ENCODE assay signal across 25 mouse cellular contexts in genomic region chr6:121103406-121104171, GRCm38 (mm10). TPM values are rescaled to one million over a fixed set of nuclear protein-coding genes. Genes with fewer than 3 reads are reported as not detected.
DNase-seq lines count a peak whose midpoint lies in the region; ATAC-seq and TF ChIP-seq lines count a peak whose summit lies in the region.
"Had no signal": no experiment of that assay in that cellular context is flagged by ENCODE, and none has a peak within 500 bp of the region (broad histone marks: within the 10 kb centered on the region; RNA-seq: fewer than 3 reads in every experiment).

No protein-coding gene starts in this region.

- peaks cover 27% of the 10 kb centered on the region for H3K36me3 ChIP-seq in heart, embryonic 13.5 days
- H3K36me3 ChIP-seq: embryonic facial prominence, embryonic 15.5 days had no signal

- peak overlapping the region; percentile 0; the same call in 1 of the 2 replicates for H3K4me2 ChIP-seq in heart, embryonic 13.5 days
- H3K4me2 ChIP-seq: embryonic facial prominence, embryonic 15.5 days; heart, embryonic 11.5 days; hindbrain, embryonic 12.5 days; midbrain, embryonic 13.5 days had no signal

- WGBS in cerebellum, adult 2 months = 88% methylated on average over 14 of the region's 14 CpGs
- 68% methylated on average over 14 of the region's 14 CpGs for WGBS in heart, embryonic 13.5 days

- TF ChIP-seq POLR2A in cerebellum, adult 2 months (IDR thresholded peaks at IDR 0.05; ENCODE audit: borderline replicate concordance, insufficient read depth, low read length) = no peak

- H3K4me1 ChIP-seq in cerebellum, adult 2 months (ENCODE audit: control insufficient read depth, insufficient read depth, low read length) = peaks cover 73% of the 10 kb centered on the region
- H3K4me1 ChIP-seq in heart, embryonic 13.5 days = peaks cover 91% of the 10 kb centered on the region

- H3K27ac ChIP-seq in cerebellum, adult 2 months (ENCODE audit: insufficient read depth, low read length) = peak overlapping the region; percentile 20; the same call in 1 of the 2 replicates
- H3K27ac ChIP-seq in heart, embryonic 13.5 days (replicated peaks) = no peak overlapping the region
- H3K27ac ChIP-seq: embryonic facial prominence, embryonic 10.5 days; embryonic facial prominence, embryonic 15.5 days; hindbrain, embryonic 12.5 days; hindbrain, postnatal 0 days; kidney, postnatal 0 days; liver, embryonic 14.5 days; midbrain, embryonic 13.5 days had no signal

- ATAC-seq in heart, embryonic 13.5 days (ENCODE audit: extremely low read depth, insufficient number of reproducible peaks, low FRiP score, low TSS enrichment) = no peak
- ATAC-seq in activated CD4-positive, CD25-positive, alpha-beta regulatory T cell, adult 4 months = peak; percentile 43
- ATAC-seq: forebrain, embryonic 14.5 days; hindbrain, postnatal 0 days; intestine, embryonic 16.5 days; midbrain, embryonic 13.5 days had no signal

- no peaks in the 10 kb centered on the region for H3K27me3 ChIP-seq in cerebellum, adult 2 months (ENCODE audit: control insufficient read depth, insufficient read depth, low read length)
- no peaks in the 10 kb centered on the region for H3K27me3 ChIP-seq in heart, embryonic 13.5 days (replicated peaks)
- H3K27me3 ChIP-seq: embryonic facial prominence, embryonic 15.5 days; hindbrain, embryonic 12.5 days; midbrain, embryonic 13.5 days had no signal

- peak overlapping the region; percentile 1; the same call in 1 of the 2 replicates for H3K9ac ChIP-seq in heart, embryonic 13.5 days
- H3K9ac ChIP-seq: embryonic facial prominence, embryonic 15.5 days; hindbrain, embryonic 12.5 days; liver, embryonic 14.5 days; midbrain, embryonic 13.5 days had no signal

- no peak for TF ChIP-seq CTCF in cerebellum, adult 2 months (IDR thresholded peaks at IDR 0.05; ENCODE audit: borderline replicate concordance, insufficient read depth, low read depth, low read length)

- no peaks in the 10 kb centered on the region for H3K9me3 ChIP-seq in heart, embryonic 13.5 days
- H3K9me3 ChIP-seq: embryonic facial prominence, embryonic 10.5 days; embryonic facial prominence, embryonic 15.5 days; hindbrain, embryonic 12.5 days; midbrain, embryonic 13.5 days had no signal

- no peak overlapping the region for H3K4me3 ChIP-seq in cerebellum, adult 2 months (replicated peaks; ENCODE audit: insufficient read depth, low read depth, low read length)
- no peak overlapping the region for H3K4me3 ChIP-seq in heart, embryonic 13.5 days
- H3K4me3 ChIP-seq: embryonic facial prominence, embryonic 10.5 days; embryonic facial prominence, embryonic 15.5 days; hindbrain, embryonic 12.5 days; midbrain, embryonic 13.5 days had no signal

- DNase-seq in cerebellum, adult 2 months = no peak
- no peak for DNase-seq in cerebellum, adult 11-12 months
- DNase-seq in heart, adult 18-20 months = no peak
- DNase-seq in A20 (ENCODE audit: low read depth, low spot score) = peak; percentile 88
- no peak for DNase-seq in kidney, postnatal 25 days
- DNase-seq in adrenal gland, postnatal 10 days = no peak
- DNase-seq: cerebellum, adult 11 months; kidney, adult 8-10 months; layer of hippocampus, postnatal 36 days; left cerebral cortex, postnatal 4 days; lung, postnatal 36 days; thymus, adult 2 months; thymus, postnatal 36 days had no signal

RNA-seq across cellular contexts. Expression of gene Mical3, which starts 27.2 kb away (rescaled TPM):
- 75.7 and 82.7 TPM in 2 replicates for polyA plus RNA-seq in cerebellum, adult 2 months (2012; rRNA removed)
- 28.2 and 29.2 TPM in 2 replicates for polyA plus RNA-seq in heart, embryonic 13.5 days (2015; fragmentation: Nextera tagmentation; extraction: Ambion mirVana)
- 100 to 1,000 TPM; 109 to 123 TPM for total RNA-seq in heart, adult 18-20 months (2021)
- 1 to 10 TPM; 7.1 to 9.1 TPM for polyA plus RNA-seq in activated CD4-positive, CD25-positive, alpha-beta regulatory T cell, adult 4 months (2017; shearing (Covaris generic))
- 10 to 100 TPM; 43.0 to 75.5 TPM for total RNA-seq in adrenal gland, postnatal 10 days (2021)
